Mouse (Mus musculus) embryonic fibroblast, embryonic 13.5 days (primary cell): ENCODE results near the gene Olfr455.

Source experiments
- CTCF ChIP-seq: IDR thresholded peaks from 2 replicates; pipeline ENCODE4 v1.5.1; 2011; ENCODE audit warnings: mild to moderate bottlenecking, control low read depth, low read length, moderate library complexity, borderline replicate concordance; ENCODE audit not compliant: insufficient read depth
- POLR2A ChIP-seq: IDR thresholded peaks from 2 replicates; pipeline ENCODE4 v1.6.1; 2011; ENCODE audit warnings: low read depth, mild to moderate bottlenecking, control low read depth, low read length, moderate library complexity

DNA sequence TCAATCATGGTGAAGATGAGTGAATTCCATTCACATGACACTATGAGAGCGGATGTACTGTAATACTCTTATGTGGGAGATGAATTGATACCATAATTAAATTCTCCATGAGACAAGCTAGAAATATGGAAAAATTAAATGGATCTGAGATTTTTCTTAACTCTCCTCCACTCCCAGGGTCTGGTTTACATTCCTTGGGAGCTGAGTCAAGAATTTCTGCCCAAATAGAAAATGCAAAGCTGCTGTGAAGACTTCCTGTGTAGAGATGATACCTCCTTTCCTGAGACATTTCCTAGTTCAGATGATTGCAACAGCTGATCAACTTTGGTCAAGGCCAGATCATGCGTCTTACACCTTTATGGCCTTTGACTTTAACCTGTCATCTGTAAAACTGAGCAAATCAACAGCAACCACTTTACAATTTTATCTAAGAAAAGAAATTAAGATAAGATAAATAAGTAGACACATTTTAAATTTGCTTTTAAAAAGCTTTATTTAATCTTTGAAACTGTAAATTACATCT, 18.8 kb upstream of the Olfr455 start:
- TF ChIP-seq CTCF: no peak
- no peak for TF ChIP-seq POLR2A
